Mouse (Mus musculus) midbrain, embryonic 16.5 days (tissue): Measurements from ENCODE around the gene Ccnd1. TPM values are rescaled to one million over a fixed set of nuclear protein-coding genes. Genes with fewer than 3 reads are reported as not detected.
"Not testable (repeated sequence)": the region's sequence is repeated elsewhere in the genome, so short reads cannot be mapped to it uniquely, and the experiment has no call there.

Experiments
- ATAC-seq: fragments of 200-750 bp; cut with Nextera tagmentation; 2 replicates; pipeline ENCODE4 v1.8.0; 2017; ENCODE audit warnings: moderate TSS enrichment
- H3K27ac ChIP-seq: fragments of 300-500 bp; sonication (generic); 2 replicates; pipeline ENCODE4 v1.5.1; 2014; ENCODE audit warnings: mild to moderate bottlenecking, low read length, mixed read lengths
- H3K27me3 ChIP-seq: fragments of 300-500 bp; sonication (generic); 2 replicates; pipeline ENCODE4 v1.6.1; 2014; ENCODE audit warnings: low read depth, low read length, mixed read lengths; ENCODE audit not compliant: control insufficient read depth, insufficient read depth
- H3K36me3 ChIP-seq: fragments of 300-500 bp; sonication (generic); 2 replicates; pipeline ENCODE4 v1.6.1; 2014; ENCODE audit warnings: mild to moderate bottlenecking, low read length, moderate library complexity, mixed read lengths; ENCODE audit not compliant: control insufficient read depth, insufficient read depth
- H3K4me1 ChIP-seq: fragments of 300-500 bp; sonication (generic); 2 replicates; pipeline ENCODE4 v1.6.1; 2014; ENCODE audit warnings: mild to moderate bottlenecking, low read length, mixed read lengths; ENCODE audit not compliant: control insufficient read depth, insufficient read depth
- H3K4me2 ChIP-seq: fragments of 300-500 bp; sonication (generic); 2 replicates; pipeline ENCODE4 v1.6.1; 2014; ENCODE audit warnings: mild to moderate bottlenecking, low read length, mixed read lengths
- H3K4me3 ChIP-seq: fragments of 300-500 bp; sonication (generic); 2 replicates; pipeline ENCODE4 v1.5.1; 2014; ENCODE audit warnings: low read depth, mild to moderate bottlenecking, low read length, moderate library complexity, mixed read lengths
- H3K9ac ChIP-seq: fragments of 300-500 bp; sonication (generic); 2 replicates; pipeline ENCODE4 v1.6.1; 2014; ENCODE audit warnings: low read depth, low read length, mixed read lengths
- H3K9me3 ChIP-seq: fragments of 300-500 bp; sonication (generic); replicated peaks from 2 replicates; pipeline ENCODE4 v1.6.1; 2014; ENCODE audit warnings: mild to moderate bottlenecking, low read length, mixed read lengths; ENCODE audit not compliant: control insufficient read depth, poor library complexity, severe bottlenecking
- WGBS: fragments of 180-500 bp; shearing (Covaris S2); extraction: QIAGEN DNeasy Blood & Tissue Kit; methylation state at CpG from one replicate; pipeline ENCODE4 v1.1.7; 2014; 5-methylcytosine and 5-hydroxymethylcytosine counted together
- polyA plus RNA-seq: library from polyadenylated mRNA; unstranded; fragments of >200 nt; fragmentation: Nextera tagmentation; extraction: Ambion mirVana; gene quantifications from 2 replicates; pipeline ENCODE4 v1.2.1, GENCODE M21; 2015

Gene Ccnd1
- polyA plus RNA-seq, 1 experiment from 2014 or later = 21.5 TPM

DNA sequence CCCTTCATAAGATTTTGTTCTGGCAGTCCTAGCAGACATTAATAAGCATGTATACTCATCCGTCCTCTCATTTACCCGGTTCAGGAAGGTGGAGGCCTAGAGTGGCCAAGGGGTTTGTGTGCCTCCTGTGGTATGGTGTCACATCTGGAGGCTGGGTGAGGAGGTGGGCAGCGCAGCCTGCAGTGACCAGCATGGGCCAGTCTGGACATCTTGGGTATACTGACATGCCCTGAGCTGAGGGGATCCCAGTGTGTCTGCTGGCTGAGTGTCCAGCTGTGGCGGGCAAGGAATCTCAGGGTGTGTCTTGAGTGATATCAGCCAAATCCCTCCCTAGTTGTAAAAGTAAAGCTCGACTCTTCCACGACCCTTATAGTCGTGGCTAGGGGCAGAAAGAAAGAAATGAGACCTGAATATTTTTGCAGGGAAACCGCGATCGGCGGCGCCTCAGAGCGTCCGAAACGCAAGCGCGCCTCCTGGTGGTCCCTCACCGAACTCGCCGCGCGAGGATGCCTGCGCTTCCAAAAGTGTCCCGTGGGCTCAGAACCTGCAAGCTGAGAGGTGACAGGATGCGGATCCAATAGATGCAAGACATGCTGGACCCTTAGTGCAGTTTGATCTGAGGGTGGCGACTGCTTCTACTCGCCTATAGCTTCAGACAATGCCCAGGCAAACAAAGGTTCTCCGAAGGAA, 32.9 kb downstream of the Ccnd1 start:
- H3K4me3 ChIP-seq = peak overlapping the region; percentile 13; the same call in 1 of the 2 replicates
- WGBS = 11% methylated on average over 28 of the region's 28 CpGs
- peak overlapping the region; percentile 50 for H3K4me2 ChIP-seq
- no peaks in the 10 kb centered on the region for H3K4me1 ChIP-seq
- no peaks in the 10 kb centered on the region for H3K9me3 ChIP-seq
- no peaks in the 10 kb centered on the region for H3K27me3 ChIP-seq
- 0 out of 2 replicates have a peak overlapping the region, but pooled peaks have one; percentile 41 for H3K9ac ChIP-seq
- ATAC-seq = peak; percentile 59; the same call in 1 of the 2 replicates
- no peak overlapping the region for H3K27ac ChIP-seq
- H3K36me3 ChIP-seq = no peaks in the 10 kb centered on the region

- not testable (repeated sequence) for H3K9ac ChIP-seq, H3K27ac ChIP-seq, ATAC-seq, H3K9me3 ChIP-seq, H3K27me3 ChIP-seq, H3K4me3 ChIP-seq, H3K4me2 ChIP-seq, H3K36me3 ChIP-seq, H3K4me1 ChIP-seq
- WGBS = 94% methylated on average over 3 of the region's 3 CpGs
Observed at GRCm38 (mm10) chr7:144905514-144905913, 34.2 kb downstream of the Ccnd1 start.

- H3K9me3 ChIP-seq = no peaks in the 10 kb centered on the region
- ATAC-seq = no peak
- H3K4me1 ChIP-seq = peaks cover 21% of the 10 kb centered on the region
- no peak overlapping the region for H3K27ac ChIP-seq
- 19% methylated on average over 6 of the region's 6 CpGs for WGBS
- H3K9ac ChIP-seq = no peak overlapping the region
- no peaks in the 10 kb centered on the region for H3K36me3 ChIP-seq
- peaks cover 17% of the 10 kb centered on the region for H3K27me3 ChIP-seq
- peak overlapping the region; percentile 3; the same call in 1 of the 2 replicates for H3K4me2 ChIP-seq
- no peak overlapping the region; the same call in 1 of the 2 replicates for H3K4me3 ChIP-seq
Observed at GRCm38 (mm10) chr7:144898506-144898905, 41.2 kb downstream of the Ccnd1 start.

GRCm38 (mm10) chr7:144896294-144897218, 43.2 kb downstream of the Ccnd1 start, which contains the start of gene Fgf15:
Gene Fgf15 (plus strand): TSS chr7:144896531.
- Histone ChIP-seq H3K4me3 (peak within 1 kb of the TSS; percentile 49), H3K27me3 (peaks cover 17% of the 10 kb centered on the region), H3K4me1 (peaks cover 21% of the 10 kb centered on the region), H3K9me3 (no peaks in the 10 kb centered on the region), H3K36me3 (no peaks in the 10 kb centered on the region), H3K27ac (no peak within 1 kb of the TSS), H3K9ac (peak within 1 kb of the TSS; percentile 57), H3K4me2 (peak within 1 kb of the TSS; percentile 93)
- WGBS = under 1% methylated on average over 65 of the region's 65 CpGs
- ATAC-seq = peak; percentile 29

GRCm38 (mm10) chr7:144895305-144896111, 44.2 kb downstream of the Ccnd1 start:
- Histone ChIP-seq H3K4me2 (peak overlapping the region; percentile 93), H3K27ac (no peak overlapping the region; the same call in 1 of the 2 replicates), H3K4me1 (peaks cover 21% of the 10 kb centered on the region), H3K9me3 (no peaks in the 10 kb centered on the region), H3K4me3 (peak overlapping the region; percentile 49), H3K9ac (peak overlapping the region; percentile 55), H3K36me3 (no peaks in the 10 kb centered on the region), H3K27me3 (peaks cover 17% of the 10 kb centered on the region)
- under 1% methylated on average over 37 of the region's 37 CpGs for WGBS
- ATAC-seq = peak; percentile 83

GRCm38 (mm10) chr7:144894706-144895105, 45.0 kb downstream of the Ccnd1 start:
- H3K36me3 ChIP-seq = no peaks in the 10 kb centered on the region
- H3K4me2 ChIP-seq = peak overlapping the region; percentile 93
- no peaks in the 10 kb centered on the region for H3K9me3 ChIP-seq
- 1% methylated on average over 4 of the region's 4 CpGs for WGBS
- peak overlapping the region; percentile 49 for H3K4me3 ChIP-seq
- peaks cover 17% of the 10 kb centered on the region for H3K27me3 ChIP-seq
- no peak overlapping the region for H3K9ac ChIP-seq
- no peak overlapping the region; the same call in 1 of the 2 replicates for H3K27ac ChIP-seq
- no peak for ATAC-seq
- peaks cover 21% of the 10 kb centered on the region for H3K4me1 ChIP-seq

DNA sequence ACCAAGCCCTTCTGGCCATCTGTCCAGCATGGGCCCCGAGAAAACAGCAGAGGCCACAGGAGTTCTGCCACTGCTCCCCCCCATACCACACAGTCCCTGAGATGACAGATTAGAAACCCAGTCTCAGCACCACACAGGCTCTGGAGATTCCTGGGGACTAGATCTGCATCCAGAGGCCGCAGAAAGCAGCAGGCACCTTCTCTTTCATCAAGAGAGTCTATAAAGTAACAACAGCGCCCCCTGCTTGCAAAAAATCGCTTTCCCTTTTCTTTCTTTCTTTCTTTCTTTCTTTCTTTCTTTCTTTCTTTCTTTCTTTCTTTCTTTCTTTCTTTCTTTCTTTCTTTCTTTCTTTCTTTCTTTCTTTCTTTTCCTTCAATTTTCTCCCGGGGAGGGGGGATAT, 45.5 kb downstream of the Ccnd1 start:
- no peak overlapping the region for H3K4me3 ChIP-seq

GRCm38 (mm10) chr7:144892322-144892721, 47.4 kb downstream of the Ccnd1 start:
- Histone ChIP-seq H3K27ac (no peak overlapping the region), H3K9ac (no peak overlapping the region), H3K4me1 (peaks cover 21% of the 10 kb centered on the region), H3K27me3 (peaks cover 5% of the 10 kb centered on the region), H3K36me3 (no peaks in the 10 kb centered on the region), H3K9me3 (no peaks in the 10 kb centered on the region), H3K4me3 (no peak overlapping the region), H3K4me2 (no peak overlapping the region)
- WGBS = 53% methylated on average over 6 of the region's 6 CpGs
- no peak for ATAC-seq

More for the DNA sequence above, 45.5 kb downstream of the Ccnd1 start:
- H3K4me1 ChIP-seq = peaks cover 21% of the 10 kb centered on the region
- no peaks in the 10 kb centered on the region for H3K9me3 ChIP-seq
- H3K27me3 ChIP-seq = peaks cover 16% of the 10 kb centered on the region
- no peak for ATAC-seq
- no peak overlapping the region for H3K9ac ChIP-seq
- no peak overlapping the region for H3K27ac ChIP-seq
- 3% methylated on average over 5 of the region's 5 CpGs for WGBS
- no peaks in the 10 kb centered on the region for H3K36me3 ChIP-seq
- no peak overlapping the region; the same call in 1 of the 2 replicates for H3K4me2 ChIP-seq
